Mouse (Mus musculus) thymus, postnatal 0 days (tissue): ENCODE data around the gene Bmper. TPM values are rescaled to one million over a fixed set of nuclear protein-coding genes. Genes with fewer than 3 reads are reported as not detected.

Experiments used
- DNase-seq: peaks from one replicate; pipeline ENCODE4 v3.0.0-alpha.2; 2015; ENCODE audit warnings: low spot score
- polyA plus RNA-seq: library from polyadenylated mRNA; unstranded; fragments of >200 nt; fragmentation: Nextera tagmentation; extraction: Ambion mirVana; gene quantifications from 2 replicates; pipeline ENCODE4 v1.2.1, GENCODE M21; 2015

The Bmper gene
- polyA plus RNA-seq, 1 experiment from 2014 or later: 0.39 TPM

DNA sequence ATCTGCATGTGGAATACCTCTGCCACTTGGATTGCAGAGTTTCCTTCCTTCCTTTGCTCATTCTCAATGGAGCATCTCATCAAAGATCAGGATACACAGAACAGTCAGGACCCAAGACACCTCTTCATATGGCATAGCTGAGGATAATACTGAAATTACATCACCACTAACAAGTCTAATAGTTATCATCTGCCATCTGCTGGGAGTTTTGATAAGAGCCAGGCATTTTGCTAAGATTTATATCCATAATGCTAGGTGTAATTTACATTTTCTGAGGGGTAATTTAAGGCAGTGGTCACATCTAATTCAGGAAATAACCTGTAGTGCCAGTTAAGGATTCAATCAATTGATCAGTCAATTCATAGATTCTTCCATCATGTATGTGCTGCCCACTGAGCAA is 145.2 kb downstream of the Bmper start:
- DNase-seq: no peak

DNA sequence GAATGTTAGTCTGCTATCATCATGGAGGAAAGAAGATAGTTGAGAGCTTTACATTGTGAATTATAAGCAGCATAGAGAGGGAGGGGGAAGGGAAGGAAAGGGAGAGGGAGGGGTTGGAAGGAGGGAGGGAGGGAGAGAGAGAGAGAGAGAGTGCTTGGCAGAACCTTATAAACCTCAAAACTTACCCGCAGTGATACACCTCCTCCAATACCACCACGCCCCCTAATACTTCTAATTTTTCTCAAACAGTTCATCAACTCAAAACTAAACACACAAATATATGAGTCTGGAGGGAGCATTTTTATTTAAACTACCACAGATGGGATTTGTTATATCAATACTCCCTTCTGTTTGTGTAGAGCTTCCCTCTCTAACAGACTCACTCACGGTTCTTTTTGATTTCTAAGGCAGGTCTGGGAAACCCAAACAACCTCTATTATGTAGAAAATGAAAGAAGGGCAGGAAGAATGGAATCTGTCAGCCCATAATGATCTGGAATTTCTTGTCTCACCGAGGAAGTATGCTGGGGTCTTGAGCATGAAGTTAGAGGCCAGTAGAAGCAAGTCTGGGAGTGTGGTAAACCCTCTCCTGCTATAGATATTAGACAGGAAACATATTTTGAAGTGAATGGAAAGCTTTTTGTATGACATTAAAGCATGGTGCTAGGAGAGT is 152.0 kb downstream of the Bmper start:
- DNase-seq: no peak

DNA sequence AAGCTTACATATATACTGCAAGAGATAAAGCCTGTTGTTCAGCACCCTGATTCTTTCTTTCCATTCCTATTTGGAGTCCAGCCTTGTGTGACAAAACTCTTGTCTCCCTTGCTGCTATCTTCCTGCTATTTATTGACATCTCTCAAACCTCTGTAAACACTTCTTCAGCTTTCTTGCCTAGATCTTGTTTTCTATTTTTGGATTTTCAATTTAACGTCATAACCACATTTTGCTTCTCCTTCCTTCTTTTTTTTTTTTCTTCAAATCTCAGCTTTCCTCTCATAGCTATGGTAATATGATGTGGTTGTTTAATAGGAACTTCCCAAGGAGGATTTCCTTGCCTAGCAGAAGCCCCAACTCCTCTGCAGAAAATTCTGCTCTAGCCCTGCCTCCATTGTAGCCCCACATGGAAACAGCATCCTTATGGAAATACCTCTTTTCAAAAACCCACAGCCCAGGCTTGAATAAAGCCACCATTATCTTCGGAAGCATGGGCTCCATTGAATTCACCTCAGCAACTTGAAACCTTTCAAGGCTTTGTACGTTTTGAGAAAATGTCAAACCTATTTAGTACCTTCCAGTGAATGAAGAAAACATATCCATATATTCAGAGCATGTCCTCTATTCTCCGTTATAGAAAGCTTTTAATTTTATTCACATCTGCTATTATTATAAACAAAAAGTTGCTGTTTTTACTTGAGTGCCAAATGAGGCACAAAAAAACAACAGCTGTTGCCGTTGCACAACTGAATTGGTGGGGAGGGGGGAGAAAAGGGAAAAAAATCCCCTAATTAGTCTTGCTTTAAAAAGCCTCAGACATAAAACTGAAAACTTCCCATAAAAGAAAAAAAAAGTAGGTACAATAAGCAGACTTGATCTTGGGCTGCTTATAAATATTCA is 155.2 kb downstream of the Bmper start:
- no peak for DNase-seq

DNA sequence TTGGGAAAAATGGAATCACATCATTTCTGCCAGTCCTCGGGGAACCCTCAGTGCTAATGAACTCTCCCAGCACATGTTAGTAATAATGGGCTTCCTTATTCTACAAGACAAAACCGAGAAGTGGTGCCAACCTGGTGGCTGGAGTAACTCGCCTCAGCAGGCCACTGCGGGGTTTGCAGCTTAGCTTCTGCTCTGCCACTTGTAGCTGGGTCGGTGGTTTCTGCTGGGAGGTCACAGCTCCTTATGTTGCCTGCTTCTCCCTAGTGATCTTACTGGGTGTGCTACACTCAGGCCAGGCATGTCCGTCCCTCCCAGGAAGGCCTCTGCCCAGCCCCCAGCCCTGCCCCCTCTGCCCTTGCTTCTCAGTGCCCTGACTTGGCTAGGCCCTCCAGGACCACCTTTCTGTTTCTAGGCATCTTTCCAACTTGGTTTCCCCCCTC is 155.9 kb downstream of the Bmper start:
- DNase-seq: no peak

DNA sequence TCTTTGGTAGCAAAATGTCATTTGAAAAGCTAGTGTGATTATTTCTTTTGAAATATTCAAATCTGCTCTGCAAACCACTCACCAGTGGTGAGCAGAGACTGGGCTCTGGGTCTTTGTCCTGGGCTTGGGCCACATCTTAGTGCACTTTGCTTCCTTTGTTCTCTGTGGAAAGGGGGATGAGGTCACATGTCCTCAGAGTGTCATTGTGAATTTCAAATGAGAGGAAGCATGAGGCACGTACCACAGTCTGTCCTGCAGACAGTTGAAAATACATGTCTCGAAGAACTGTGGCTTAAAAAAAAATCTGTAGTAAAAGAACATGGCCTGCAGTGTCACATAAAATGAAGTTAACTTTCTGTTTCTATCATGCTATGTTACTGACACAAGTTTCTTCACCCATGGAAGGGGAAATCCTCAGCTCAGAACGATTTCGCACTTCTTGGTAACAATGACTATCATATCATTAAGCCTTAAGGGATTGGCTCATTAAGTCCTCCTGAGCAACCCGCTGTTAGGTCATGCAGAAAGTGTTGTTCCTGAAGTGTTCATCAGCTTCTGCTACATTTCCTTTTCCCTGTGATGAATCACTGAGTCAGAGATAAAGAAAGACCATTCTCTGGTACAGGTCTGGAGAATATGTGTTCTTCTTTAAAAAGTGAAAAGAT is 157.4 kb downstream of the Bmper start:
- no peak for DNase-seq

DNA sequence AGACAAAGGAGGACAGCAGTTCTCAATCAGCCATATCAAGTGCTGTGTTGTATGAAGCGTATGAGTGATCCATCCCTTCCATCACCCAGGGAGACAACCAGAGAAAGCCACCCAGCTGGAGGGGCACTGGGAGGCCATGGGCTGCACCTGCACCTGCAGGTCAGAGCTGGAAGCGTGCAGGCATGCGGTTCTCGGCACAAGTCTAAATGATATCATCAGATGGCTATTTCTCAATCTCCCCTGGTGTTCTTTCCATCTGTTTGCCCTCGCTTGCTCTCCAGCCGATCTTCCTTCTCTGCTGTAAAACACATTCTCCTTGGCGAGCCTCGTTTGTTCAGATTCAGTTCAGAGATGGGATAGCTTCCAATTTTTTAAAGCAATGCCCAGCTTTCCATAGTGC is 160.4 kb downstream of the Bmper start:
- DNase-seq: no peak

DNA sequence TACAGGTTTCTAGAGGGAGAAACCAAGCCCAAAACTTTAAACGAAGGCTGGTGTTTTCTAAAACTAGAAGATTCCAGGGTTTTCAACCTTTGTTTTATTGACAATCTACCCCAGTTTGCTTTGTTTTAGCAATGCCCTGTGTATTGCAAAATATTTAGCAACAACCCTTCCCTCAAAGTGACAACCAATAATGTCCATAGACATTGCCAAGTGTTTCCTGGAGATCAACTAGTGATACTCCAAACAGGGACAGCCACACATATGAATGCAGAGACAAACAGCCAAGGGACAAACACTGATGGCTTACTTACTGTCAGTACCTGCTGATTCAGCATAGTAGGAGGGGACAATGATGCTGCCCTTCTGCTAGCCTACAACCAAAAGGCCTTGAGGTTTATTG is 161.0 kb downstream of the Bmper start:
- DNase-seq: no peak

DNA sequence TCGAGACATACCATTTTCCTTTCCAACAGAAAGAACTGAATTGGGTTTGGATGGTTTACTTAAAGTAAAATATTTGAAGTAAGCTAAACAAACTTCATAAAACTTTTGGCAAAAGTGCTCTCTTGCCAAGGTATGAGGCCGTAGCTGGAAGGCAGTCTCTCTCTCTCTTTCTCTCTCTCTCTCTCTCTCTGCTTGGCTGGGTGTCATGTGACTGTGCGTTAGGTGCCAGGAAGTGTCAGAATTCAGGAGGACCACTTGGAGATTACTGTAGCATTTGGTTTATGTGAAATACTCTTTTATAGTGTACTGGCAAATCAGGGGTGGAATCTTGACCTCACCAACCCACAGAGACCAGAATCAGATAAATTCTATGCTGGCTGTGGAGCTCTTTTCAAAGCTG is 162.0 kb downstream of the Bmper start:
- DNase-seq: no peak

DNA sequence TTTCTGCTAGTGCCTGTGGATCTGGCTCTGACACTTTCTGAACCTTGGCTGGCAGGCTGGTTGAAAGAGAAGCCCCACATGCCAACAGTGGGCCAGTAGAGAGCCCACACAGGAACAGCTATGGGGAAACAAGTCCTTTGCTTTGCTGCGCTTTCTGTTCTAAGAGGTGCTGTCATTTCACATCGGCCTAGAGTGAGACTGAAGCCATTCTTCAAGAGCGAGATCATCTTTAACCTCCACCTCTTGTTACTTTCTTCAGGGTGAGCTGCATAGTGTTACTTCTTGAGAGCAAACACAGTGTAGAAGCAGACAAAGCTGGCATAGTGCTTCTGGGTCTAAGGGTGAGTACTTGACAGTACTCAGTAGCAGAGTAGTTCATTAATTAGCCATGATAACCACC is 163.3 kb downstream of the Bmper start:
- DNase-seq: no peak

DNA sequence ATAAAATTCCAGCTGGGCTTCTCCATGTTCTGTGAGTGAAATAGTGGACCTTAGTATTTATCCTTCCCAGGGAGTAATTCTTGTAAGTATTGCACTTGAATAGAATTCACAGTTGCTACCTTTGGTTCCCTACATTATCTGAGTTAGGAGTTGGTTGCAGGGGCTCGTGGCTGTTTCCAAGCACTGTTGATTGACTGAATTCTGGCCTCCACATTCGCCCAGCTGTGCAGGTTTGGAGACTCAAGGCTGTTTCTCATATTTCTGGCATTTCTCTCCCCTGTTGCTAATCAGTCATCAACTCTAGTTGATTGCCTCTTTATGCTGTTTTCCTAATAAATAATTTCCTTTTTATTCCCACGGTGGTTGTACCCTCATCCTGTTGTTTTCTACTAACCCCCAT is 167.2 kb downstream of the Bmper start:
- no peak for DNase-seq

DNA sequence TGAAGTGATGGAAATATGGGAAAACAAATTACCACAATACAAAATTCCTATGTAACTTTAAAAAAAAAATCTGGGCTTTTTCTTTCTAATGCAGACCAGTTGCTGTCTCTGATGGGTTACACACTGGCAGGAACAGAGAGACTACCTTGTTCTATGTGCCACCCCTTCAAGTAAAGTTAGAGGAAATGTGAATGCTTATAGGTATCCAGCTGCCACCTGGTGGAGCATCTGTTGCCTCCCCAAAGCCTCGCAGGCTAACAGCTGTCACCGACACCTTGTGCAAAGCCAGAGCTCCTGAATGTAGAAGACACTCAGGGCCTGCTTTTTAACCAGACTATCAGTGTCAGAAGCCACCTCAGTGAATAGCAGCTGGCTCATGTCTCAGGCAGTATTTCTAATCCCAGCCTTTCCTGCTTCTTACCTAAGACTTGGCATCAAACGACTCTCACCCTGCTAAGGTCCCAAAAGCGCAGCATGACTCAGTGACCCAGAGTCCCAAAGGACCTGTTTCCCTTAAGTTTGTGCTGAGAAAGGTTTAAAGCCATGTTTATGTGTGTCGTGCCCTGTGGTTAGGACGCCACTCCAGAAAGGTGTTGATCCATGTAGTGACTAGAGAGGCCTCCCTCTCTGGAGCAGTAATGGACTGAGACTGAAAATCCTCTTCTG is 171.9 kb downstream of the Bmper start:
- DNase-seq: no peak

DNA sequence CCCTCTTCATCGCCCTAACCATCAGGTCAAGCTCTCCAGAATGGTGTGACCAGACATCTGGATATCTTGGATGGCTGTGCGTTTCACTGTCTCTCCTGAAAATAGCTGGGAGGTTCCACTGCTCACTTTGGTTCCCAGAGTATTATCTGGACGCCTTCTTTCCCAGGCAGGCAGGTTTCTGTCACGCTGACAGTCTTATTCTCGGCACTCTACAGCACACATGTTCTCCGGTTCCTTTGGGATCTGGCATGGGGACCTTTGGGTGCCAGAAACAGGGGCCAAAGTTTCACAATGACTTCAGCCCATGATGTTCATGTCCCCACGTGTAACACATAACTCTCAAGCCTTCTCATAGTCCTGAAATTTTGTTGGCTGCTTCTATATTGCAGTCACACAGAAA is 173.3 kb downstream of the Bmper start:
- no peak for DNase-seq

DNA sequence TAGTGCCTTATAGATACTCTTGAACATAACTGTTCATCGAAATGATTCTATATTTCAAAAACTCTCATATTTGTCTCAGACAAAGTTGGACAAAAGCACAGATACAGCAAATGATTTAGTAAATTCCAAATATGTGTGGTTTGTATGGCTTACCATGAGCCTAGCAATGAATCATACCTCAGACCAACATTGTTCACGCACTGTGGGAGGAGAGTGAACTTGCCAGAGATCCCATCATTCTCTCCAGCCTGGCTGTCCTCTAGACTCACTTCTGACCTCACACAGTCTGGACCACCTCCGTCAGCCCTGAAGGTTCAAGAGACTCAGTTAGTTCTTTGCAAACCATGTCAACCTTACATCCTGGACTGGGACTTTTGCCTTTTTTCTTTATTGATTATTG is 175.0 kb downstream of the Bmper start:
- no peak for DNase-seq

DNA sequence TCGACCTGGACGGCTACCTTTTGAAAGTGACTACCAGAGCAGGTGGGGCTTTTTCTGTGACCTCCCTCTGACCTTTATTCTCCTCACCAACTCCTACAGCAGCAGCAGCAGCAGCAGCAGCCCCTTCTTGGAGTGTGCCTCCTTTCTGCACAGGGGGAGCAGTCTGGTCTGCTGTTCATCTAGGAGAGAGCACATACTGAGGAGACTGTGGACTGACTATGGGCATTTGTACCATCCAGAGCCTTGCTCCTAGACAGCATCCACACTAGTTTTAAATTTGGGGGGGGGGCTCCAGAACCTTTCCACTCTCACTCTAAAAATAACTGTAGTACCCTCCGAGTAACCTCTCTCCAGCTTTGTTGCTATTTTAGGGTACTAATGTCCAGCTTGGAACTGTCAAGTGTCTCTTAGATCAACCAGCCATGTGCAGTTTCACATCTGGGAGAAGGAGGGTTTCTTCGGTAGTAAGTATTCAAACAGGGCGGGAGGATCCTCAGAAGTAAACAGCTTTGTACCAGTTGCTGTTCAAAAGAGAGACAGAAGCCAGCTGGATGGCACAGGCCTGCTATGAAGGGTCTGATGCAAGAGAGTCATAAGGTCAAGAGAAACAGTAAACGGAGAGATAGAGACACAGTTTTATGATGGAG is 176.9 kb downstream of the Bmper start:
- DNase-seq: no peak

DNA sequence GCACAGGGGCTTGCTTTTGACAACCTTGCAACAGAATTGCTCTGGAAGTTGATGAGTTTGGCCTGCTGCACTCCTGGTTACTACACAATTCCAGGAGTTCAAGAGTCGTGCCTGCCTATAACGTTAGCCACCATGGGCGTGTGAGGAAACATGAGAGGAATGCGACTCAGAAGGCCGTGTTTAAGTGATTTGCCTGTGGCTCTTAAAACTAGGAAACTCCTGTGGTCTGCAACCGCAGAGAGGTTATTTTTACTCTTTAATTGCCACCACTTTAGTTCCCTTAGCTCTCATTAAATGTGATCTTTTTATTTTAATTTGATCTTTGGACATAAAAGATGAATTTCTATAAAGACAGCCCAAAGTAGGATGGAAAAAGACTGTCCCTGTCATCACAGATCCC is 184.5 kb downstream of the Bmper start:
- DNase-seq: no peak

DNA sequence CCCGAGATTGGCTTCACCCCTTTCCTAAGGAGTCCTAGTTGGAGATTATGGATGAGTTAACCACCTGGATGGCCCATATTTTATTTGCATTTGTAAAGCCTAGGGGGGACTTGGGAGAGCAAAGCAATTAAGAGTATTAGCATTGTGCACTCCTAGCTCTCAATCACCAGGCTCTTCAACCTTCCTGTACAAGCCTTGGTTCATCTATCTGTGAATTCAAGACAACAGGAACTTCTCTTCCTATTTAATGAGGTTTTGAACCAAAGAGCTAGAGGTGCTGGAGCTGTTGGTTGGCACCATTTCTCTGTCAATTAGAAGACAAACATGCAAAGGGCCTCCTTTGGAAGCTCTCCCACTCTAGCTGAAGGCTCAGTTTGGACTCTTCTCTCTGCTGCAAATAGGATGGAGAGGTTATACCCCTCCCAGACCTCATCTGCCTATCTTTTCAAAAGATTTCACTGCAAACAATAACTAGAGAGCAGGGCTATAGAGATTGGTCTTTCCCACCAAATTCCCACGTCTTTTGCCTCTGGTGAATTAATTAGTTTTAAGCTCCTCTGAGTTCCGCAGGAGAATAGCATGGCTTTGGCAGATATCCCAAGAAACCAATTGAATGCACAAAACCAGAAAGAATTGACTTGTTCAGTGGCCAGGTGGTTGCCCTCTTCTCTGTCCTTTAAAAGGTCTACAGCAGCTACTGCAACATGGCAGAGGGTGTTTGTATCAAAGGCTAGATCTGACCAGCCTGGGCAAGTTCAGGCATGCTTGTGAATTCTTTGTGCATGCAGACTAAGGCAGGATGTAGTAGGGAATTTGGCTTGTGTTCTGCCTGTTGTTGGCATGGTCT is 185.3 kb downstream of the Bmper start:
- no peak for DNase-seq

DNA sequence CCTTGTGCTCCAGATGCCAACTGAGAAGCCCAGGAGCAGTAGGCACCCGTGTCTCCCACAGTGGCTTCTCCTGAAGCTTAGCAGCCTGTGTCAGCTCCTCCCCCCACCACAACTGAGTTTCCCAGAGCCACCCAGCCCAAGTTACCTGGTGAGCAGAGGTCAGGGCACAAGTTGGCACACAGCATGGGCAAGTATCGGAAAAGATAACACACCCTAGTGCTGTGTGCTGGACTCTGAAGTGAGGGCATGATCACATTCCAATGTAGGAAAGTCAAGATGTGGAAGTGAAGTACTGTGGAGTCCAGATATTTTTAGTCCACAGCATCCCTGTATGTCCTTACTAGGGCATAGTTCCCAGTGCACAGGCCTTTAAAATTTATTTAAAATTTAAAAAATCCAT is 187.7 kb downstream of the Bmper start:
- DNase-seq: no peak

DNA sequence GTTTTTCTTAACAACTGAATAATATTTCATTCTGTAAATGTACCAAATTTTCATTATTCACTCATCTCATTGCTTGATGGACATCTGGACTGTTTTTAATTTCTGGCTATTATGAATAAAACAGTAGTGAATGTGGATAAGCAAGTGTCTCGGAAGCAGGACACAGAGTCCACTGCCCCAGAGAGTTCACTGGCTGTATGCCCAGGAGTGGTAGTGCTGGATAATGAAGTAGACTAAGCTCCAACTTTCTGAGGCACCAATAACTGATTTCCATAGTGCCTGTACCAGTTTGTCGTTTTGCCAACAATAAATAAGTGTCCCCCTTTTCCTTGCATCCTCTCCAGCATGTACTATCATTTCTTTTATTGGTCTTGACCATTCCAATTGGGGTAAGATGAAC is 190.1 kb downstream of the Bmper start:
- no peak for DNase-seq

DNA sequence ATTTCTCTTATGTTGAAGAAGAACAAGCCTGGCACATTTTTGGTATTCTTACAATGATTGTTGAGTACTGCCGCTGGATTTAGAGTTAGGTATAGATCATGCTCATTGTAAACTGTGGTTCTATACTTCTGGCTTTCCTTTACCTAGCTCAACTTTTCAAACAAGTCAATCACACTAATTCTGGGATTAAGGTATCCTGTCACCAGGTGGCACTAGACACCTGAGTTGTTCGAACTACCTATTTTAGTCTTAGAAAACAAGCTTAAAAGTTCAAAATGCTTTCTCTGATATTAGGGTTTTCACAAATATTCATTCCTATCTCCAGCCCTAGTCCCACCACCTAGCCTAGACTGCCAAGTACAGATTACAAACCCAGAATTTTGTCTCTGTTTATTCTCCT is 196.2 kb downstream of the Bmper start:
- DNase-seq: no peak

DNA sequence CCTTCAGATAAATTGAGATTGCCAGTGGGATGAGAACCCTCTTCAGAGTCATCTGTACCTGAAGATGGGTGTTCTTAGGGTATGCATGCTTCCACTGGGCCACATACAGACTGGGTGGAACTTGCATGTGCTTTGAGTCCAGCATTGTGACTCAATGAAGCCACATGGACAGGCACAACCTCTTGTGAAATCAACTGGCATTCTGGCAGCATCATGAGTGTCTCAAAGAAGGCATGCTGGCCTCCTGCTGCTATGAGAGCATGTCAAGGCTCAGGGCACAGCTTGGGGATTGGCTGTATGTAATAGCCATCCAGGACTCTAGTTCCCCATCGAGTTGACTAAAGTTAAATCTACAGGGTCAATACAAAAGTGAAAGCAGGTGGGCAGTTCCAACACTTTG is 200.9 kb downstream of the Bmper start:
- DNase-seq: no peak
